Mouse (Mus musculus) liver, embryonic 14.5 days (tissue): Measurements from ENCODE around the gene Desi1.

Source experiments
- CTCF ChIP-seq: IDR thresholded peaks from 2 replicates; pipeline ENCODE4 v1.5.1; 2016; ENCODE audit warnings: antibody characterized with exemption, low read depth, control low read depth
- EP300 ChIP-seq: IDR thresholded peaks from 2 replicates; pipeline ENCODE4 v1.6.1; 2016; ENCODE audit warnings: antibody characterized with exemption, low read depth

DNA sequence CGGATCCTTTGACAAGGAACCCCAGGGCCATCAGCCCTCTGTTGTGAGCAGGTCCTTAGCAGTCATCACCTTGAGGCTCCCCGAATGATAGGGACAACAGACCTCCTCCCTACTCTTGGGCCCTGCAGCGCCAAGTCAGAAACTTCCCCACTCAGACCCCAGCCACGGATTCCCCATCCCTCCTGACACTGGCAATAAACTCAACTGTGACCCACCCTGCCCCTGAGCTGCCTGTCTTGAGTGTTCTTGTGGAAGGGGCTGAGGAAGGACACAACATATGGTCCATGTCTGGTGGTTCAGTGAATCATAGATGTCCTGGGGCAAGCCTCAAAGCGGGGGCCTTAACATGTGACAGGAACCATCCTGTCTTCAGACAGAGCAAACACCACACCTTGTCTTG is 82.9 kb downstream of the Desi1 start:
- TF ChIP-seq CTCF (no peak), EP300 (no peak)
